Comparison of ENCODE assay signal across 1 mouse cellular context in the genomic region with DNA sequence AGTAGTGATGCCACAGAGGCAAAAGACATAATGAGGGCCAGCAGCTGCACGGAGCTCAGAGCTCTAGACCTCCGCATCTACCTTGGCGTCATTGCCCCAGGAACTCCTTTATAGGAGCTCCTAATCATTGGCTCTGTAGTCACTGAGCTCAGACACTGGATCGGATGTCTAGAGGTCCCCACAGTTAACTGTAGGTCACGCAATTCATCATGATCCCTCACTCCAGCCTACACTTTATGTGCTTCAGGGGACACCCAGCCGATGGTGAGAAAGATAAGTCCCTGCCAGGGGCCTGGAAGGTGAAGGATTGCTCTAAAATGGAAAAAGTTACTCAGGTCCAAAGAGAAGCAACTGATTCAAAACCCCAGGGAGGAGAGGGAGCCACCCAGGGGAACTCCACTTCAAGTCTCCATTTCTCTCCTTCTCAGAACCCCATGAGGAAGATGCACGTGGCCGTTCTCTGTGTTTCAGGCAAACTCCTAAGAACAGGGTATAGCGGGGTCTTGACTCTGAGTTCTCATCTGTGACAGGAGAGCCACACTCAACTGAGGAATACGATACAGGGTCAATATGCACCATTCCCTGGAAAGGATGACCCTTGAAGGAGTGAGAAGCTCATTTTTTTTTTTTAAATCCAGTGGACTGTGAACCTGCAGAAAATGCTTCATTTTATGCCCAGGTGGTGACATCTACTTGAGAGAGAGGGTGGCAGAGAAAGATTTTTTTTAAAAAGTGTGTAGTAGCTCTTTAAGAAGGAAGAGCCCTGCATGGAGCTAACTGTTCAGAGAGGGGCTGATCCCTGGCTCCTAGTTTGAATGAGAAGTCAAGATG.
A peak's percentile ranks its signal among the peaks of the same experiment; 100 is the strongest.
TF ChIP-seq lines count a peak whose summit lies in the region.

No protein-coding gene starts in this region.

TF ChIP-seq in CH12.LX, 34 proteins besides CTCF, POLR2A, EP300 and RAD21:
- TF ChIP-seq POLR2AphosphoS2 (IDR thresholded peaks at IDR 0.05; ENCODE audit: low read depth, low read length) (0 out of 2 replicates have a peak, but pooled peaks have one; percentile 46), USF1 (IDR thresholded peaks at IDR 0.05; ENCODE audit: low read depth, low read length) (peak; percentile 6; the same call in 1 of the 2 replicates), ELF1 (IDR thresholded peaks at IDR 0.05; ENCODE audit: low read depth, low read length) (no peak), TCF12 (IDR thresholded peaks at IDR 0.05; ENCODE audit: low read depth, low read length) (peak; percentile 91), MYC (IDR thresholded peaks at IDR 0.05; ENCODE audit: low read depth, low read length) (peak; percentile 99), IRF4 (IDR thresholded peaks at IDR 0.05; ENCODE audit: low read depth, low read length) (peak; percentile 81; the same call in 1 of the 2 replicates), TBP (conservative IDR thresholded peaks at IDR 0.05; ENCODE audit: low read depth, low read length) (0 out of 2 replicates have a peak, but pooled peaks have one; percentile 18), ZKSCAN1 (IDR thresholded peaks at IDR 0.05; ENCODE audit: borderline replicate concordance, low read depth, low read length) (no peak), SIN3A (IDR thresholded peaks at IDR 0.05; ENCODE audit: low read length) (peak; percentile 75), GABPA (IDR thresholded peaks at IDR 0.05; ENCODE audit: insufficient replicate concordance, low read depth, low read length) (no peak), MAFK (IDR thresholded peaks at IDR 0.05; ENCODE audit: insufficient replicate concordance, low read length) (0 out of 2 replicates have a peak, but pooled peaks have one; percentile 38), JUND (conservative IDR thresholded peaks at IDR 0.05; ENCODE audit: low read depth, low read length) (peak; percentile 89), E2F4 (IDR thresholded peaks at IDR 0.05; ENCODE audit: insufficient replicate concordance, low read depth, low read length) (no peak), BHLHE40 (IDR thresholded peaks at IDR 0.05; ENCODE audit: low read depth, low read length) (peak; percentile 93), CHD1 (IDR thresholded peaks at IDR 0.05; ENCODE audit: low read depth, low read length) (peak; percentile 90), MXI1 (IDR thresholded peaks at IDR 0.05; ENCODE audit: low read depth, low read length) (peak; percentile 89), SMC3 (IDR thresholded peaks at IDR 0.05; ENCODE audit: low read depth, low read length) (peak; percentile 28; the same call in 1 of the 2 replicates), MEF2A (IDR thresholded peaks at IDR 0.05; ENCODE audit: borderline replicate concordance, low read depth, low read length) (peak; percentile 92), CHD2 (IDR thresholded peaks at IDR 0.05; ENCODE audit: low read length) (peak; percentile 73), JUN (IDR thresholded peaks at IDR 0.05; ENCODE audit: insufficient read depth, low read depth, low read length) (peak; percentile 90), ETS1 (conservative IDR thresholded peaks at IDR 0.05; ENCODE audit: low read depth, low read length) (peak; percentile 95), KAT2A (IDR thresholded peaks at IDR 0.05; ENCODE audit: insufficient replicate concordance, low read length) (0 out of 2 replicates have a peak, but pooled peaks have one; percentile 62), ZC3H11A (IDR thresholded peaks at IDR 0.05; ENCODE audit: low read depth, low read length) (no peak), RCOR1 (conservative IDR thresholded peaks at IDR 0.05; ENCODE audit: low read depth, low read length) (peak; percentile 75), PAX5 (IDR thresholded peaks at IDR 0.05; ENCODE audit: low read length) (no peak), MAZ (IDR thresholded peaks at IDR 0.05; ENCODE audit: low read depth, low read length) (peak; percentile 66; the same call in 1 of the 2 replicates), NRF1 (IDR thresholded peaks at IDR 0.05; ENCODE audit: low read depth, low read length) (no peak), ZMIZ1 (IDR thresholded peaks at IDR 0.05; ENCODE audit: low read depth, low read length) (peak; percentile 82), UBTF (IDR thresholded peaks at IDR 0.05; ENCODE audit: low read depth, low read length) (no peak; the same call in 1 of the 2 replicates), USF2 (conservative IDR thresholded peaks at IDR 0.05; ENCODE audit: low read depth, low read length) (no peak), HCFC1 (IDR thresholded peaks at IDR 0.05; ENCODE audit: low read depth, low read length) (no peak), ZNF384 (IDR thresholded peaks at IDR 0.05; ENCODE audit: low read depth, low read length) (peak; percentile 90), MAX (IDR thresholded peaks at IDR 0.05; ENCODE audit: low read length) (peak; percentile 97), NELFE (IDR thresholded peaks at IDR 0.05; ENCODE audit: low read depth, low read length) (peak; percentile 39; the same call in 1 of the 2 replicates)
